Mouse (Mus musculus) liver, postnatal 0 days (tissue): ENCODE measurements around the gene Clasp1.

Experiments used
- CTCF ChIP-seq: sonication (generic); IDR thresholded peaks from 2 replicates; pipeline ENCODE4 v1.5.1; 2016; ENCODE audit warnings: antibody characterized with exemption, low read depth
- EP300 ChIP-seq: IDR thresholded peaks from 2 replicates; pipeline ENCODE4 v1.6.1; 2016; ENCODE audit warnings: antibody characterized with exemption, low read depth, mild to moderate bottlenecking

DNA sequence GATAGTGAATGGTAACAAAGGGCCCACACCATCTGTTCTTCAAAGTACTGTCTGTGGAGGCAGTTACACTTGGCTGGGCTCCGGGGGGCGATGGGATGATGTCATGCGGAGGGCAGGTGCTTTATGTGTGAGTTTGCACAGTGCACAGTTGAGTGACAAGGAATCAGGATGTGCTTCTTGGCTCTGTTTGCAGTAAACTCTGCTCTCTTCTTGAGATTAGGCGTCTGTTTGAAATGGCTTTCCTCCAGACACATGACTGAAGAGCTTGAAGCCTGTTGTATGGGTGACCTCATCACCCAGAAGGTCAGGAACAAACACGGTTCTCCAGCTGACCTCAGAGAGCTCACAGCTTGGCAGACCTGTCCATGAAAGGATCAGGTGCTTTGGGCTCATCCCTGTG, 200.9 kb downstream of the Clasp1 start:
- TF ChIP-seq CTCF (no peak), EP300 (no peak)
